Mouse (Mus musculus): ENCODE results near the gene Psmb4. TPM values are rescaled to one million over a fixed set of nuclear protein-coding genes. Genes with fewer than 3 reads are reported as not detected.
A peak's percentile ranks its signal among the peaks of the same experiment; 100 is the strongest.

The Psmb4 gene
- polyA plus RNA-seq, 1 experiment from 2014 or later, result 293 TPM

DNA sequence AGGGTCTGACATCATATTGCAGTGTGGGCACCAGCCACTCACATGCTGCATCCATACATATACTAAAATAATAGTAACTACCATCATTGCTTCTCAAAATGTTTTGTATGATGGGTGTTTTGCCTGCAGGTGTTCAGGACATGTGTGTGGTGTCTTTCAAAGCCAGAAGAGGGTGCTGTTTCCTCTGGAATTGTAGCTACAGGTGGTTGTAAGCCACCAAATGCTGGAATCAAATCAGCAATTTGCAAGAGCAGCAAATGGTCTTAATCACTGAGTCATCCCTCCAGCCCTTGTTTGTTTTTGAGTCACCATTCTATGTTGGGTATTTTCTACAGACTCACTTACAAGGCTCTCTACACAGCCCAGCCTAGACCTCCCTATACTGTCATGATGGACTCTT is 1.8 kb upstream of the Psmb4 start:
- no peak for ATAC-seq
- H3K27me3 ChIP-seq (replicated peaks), result no peaks in the 10 kb centered on the region

DNA sequence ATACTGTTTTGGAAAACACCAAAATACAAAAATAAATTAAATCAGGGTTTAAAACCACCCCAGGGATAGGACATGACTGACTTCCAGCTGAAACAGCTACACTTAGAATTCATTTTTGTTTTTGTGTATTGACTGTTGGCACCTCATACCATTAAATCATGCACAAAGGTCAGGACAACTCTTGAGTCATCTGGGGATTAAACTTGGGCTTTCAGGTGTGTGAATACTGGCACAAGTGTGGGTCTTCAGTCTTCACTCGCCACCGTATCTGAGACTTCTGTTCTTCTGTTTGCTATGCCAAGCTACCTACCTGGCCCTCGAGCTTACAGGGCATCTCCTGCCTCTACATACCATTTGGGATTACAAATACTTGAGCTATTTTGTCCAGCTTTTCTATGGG is 4.2 kb downstream of the Psmb4 start:
- no peak for ATAC-seq
- Histone ChIP-seq H3K4me3 (replicated peaks) (no peak overlapping the region), H3K4me1 (replicated peaks) (peaks cover 17% of the 10 kb centered on the region), H3K27me3 (replicated peaks) (no peaks in the 10 kb centered on the region), H3K9ac (no peak overlapping the region), H3K4me2 (replicated peaks) (no peak overlapping the region), H3K36me3 (peaks cover 36% of the 10 kb centered on the region), H3K27ac (no peak overlapping the region), H3K9me3 (no peaks in the 10 kb centered on the region)
- 84% methylated on average over 3 of the region's 3 CpGs for WGBS

More for the DNA sequence above, 1.8 kb upstream of the Psmb4 start:
- H3K4me3 ChIP-seq (replicated peaks), result no peak overlapping the region
- H3K9me3 ChIP-seq, result no peaks in the 10 kb centered on the region
- H3K27ac ChIP-seq, result no peak overlapping the region
- no peak overlapping the region for H3K4me2 ChIP-seq (replicated peaks)
- H3K9ac ChIP-seq, result no peak overlapping the region
- H3K36me3 ChIP-seq, result peaks cover 6% of the 10 kb centered on the region
- H3K4me1 ChIP-seq (replicated peaks), result peaks cover 17% of the 10 kb centered on the region

DNA sequence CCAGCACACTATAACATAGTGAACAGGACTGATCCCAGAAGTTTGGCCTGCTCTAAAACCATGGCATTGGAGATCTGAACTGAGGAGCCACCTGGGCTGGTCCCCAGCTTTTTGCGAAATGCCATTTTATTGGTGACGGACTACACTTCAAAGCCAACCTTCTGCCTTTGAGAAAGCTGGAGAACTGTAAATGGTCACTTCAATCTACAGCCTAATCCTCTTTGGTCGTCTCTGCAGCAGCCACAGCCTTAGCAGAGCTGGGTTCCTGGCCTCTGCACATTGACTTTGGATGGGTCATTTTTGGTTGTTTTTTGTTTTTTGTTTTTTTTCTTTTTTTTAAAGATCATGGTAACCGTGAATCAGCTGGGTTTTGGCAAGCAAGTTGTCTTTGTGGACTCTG is 4.9 kb downstream of the Psmb4 start:
- peaks cover 42% of the 10 kb centered on the region for H3K36me3 ChIP-seq
- no peak for ATAC-seq
- no peaks in the 10 kb centered on the region for H3K9me3 ChIP-seq
- no peaks in the 10 kb centered on the region for H3K27me3 ChIP-seq (replicated peaks)
- no peak overlapping the region for H3K4me2 ChIP-seq (replicated peaks)
- H3K9ac ChIP-seq, result no peak overlapping the region
- WGBS, result 66% methylated on average over 4 of the region's 4 CpGs
- no peak overlapping the region for H3K27ac ChIP-seq
- peaks cover 12% of the 10 kb centered on the region for H3K4me1 ChIP-seq (replicated peaks)
- no peak overlapping the region for H3K4me3 ChIP-seq (replicated peaks)

DNA sequence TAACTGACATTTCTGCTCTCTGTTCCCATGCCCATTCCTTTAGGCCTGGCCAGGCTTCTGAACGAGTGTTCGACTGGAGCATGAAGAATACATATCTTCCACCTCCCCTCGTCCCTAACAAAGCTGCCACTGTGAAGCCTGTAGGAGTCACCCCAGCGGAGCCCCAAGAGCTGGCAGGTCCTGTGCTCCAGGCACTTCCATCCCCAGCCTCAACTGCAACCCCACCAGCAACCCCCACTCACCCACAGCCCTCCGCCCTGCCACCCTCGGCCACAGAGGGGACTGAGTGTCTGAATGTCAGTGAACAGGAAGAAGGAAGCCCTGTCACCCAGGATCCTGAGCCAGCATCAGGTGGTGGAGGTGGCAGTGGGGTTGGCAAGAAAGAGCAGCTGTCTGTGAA is 8.1 kb downstream of the Psmb4 start:
- no peak overlapping the region for H3K27ac ChIP-seq
- H3K36me3 ChIP-seq, result peaks cover 59% of the 10 kb centered on the region
- no peak overlapping the region for H3K9ac ChIP-seq
- no peak overlapping the region for H3K4me3 ChIP-seq (replicated peaks)
- no peak for ATAC-seq
- 90% methylated on average over 6 of the region's 6 CpGs for WGBS
- no peaks in the 10 kb centered on the region for H3K27me3 ChIP-seq (replicated peaks)
- H3K4me2 ChIP-seq (replicated peaks), result no peak overlapping the region
- H3K9me3 ChIP-seq, result no peaks in the 10 kb centered on the region
- H3K4me1 ChIP-seq (replicated peaks), result no peaks in the 10 kb centered on the region

DNA sequence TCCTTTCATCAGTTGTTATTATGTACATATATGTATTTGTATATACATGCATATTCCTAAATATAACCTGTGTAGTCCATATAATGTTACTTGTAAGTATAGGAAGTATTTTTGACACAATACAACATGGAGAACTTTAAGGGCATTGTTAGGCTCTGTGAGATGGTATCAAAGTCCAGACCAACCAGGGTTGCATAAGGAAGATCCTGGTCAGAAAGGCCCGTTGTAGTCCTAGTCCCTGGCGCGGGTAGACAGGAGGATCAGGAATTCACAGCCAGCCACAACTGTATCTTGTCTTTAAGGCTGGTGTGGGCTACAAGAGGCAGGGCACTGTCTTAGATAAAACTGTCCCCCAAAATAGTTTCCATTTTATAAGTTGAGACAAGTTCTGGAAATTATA is 17.8 kb downstream of the Psmb4 start:
- H3K36me3 ChIP-seq, result peaks cover 24% of the 10 kb centered on the region
- 91% methylated on average over 3 of the region's 3 CpGs for WGBS

DNA sequence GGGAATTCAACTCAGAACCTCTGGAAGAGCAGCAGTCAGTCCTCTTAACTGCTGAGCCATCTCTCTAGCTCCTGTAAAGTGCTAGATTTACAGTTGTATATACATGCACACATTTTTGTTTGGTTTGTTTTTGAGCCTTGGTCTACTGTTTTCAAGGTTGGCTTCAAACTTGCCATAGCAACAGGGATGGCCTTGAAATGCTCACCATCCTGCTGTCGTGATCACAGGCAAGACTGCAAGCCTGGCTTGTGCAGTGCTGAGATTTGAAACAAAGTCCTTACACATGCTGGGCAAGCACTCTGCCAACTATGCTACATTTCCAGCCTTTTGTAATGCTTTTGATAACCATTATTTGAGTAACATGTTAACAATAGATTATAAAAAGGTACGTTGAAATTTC is 27.3 kb downstream of the Psmb4 start:
- Histone ChIP-seq H3K9me3 (no peaks in the 10 kb centered on the region), H3K4me1 (replicated peaks) (no peaks in the 10 kb centered on the region), H3K27me3 (replicated peaks) (no peaks in the 10 kb centered on the region), H3K27ac (no peak overlapping the region), H3K4me2 (replicated peaks) (no peak overlapping the region), H3K4me3 (replicated peaks) (no peak overlapping the region), H3K36me3 (peaks cover 27% of the 10 kb centered on the region), H3K9ac (no peak overlapping the region)
- 72% methylated on average over 2 of the region's 2 CpGs for WGBS
- ATAC-seq, result no peak

More for the DNA sequence above, 17.8 kb downstream of the Psmb4 start:
- H3K4me2 ChIP-seq (replicated peaks), result no peak overlapping the region
- H3K9ac ChIP-seq, result no peak overlapping the region
- ATAC-seq, result no peak
- H3K27me3 ChIP-seq (replicated peaks), result no peaks in the 10 kb centered on the region
- no peaks in the 10 kb centered on the region for H3K9me3 ChIP-seq
- no peaks in the 10 kb centered on the region for H3K4me1 ChIP-seq (replicated peaks)
- H3K27ac ChIP-seq, result no peak overlapping the region
- no peak overlapping the region for H3K4me3 ChIP-seq (replicated peaks)

DNA sequence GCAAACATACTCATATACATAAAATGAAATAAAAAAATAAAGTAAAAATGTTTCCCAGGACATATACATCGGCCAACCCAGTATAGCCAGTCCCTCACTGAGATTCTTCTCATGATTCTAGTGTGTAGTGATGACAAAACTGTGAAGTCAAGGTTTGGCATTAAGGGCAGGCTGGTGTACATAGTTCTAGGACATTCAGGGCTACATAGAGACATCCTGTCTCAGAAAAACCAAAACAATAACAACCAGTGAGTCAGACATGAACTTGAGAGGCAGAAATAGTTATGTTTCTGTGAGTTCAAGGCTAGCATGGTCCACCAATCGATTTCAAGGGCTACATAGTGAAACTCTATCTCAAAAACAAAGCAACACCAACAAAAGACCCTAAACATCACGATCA is 34.5 kb downstream of the Psmb4 start:
- H3K36me3 ChIP-seq, result peaks cover 15% of the 10 kb centered on the region; the same call in 1 of the 2 replicates

DNA sequence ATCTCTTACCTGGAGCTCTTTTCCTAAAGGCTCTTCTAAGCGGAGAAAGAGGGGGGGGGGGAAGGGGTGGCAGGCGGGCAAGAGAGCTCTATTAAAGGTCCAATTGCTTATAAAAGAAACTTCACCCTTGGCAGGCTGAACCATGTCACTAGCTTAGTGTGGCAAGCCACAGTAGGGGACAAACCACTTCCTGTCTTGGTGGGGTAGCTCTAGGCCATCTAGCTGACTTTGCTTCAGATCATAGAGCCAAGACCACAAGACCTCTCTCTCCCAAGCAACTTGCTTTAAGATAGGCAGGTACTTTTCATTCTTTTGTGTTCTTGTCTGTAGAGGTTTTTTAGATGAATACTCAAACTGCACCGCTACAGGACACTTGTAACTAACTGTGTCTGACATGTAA is 35.0 kb downstream of the Psmb4 start:
- no peak overlapping the region for H3K4me2 ChIP-seq (replicated peaks)
- H3K4me1 ChIP-seq (replicated peaks), result no peaks in the 10 kb centered on the region
- ATAC-seq, result no peak
- peaks cover 15% of the 10 kb centered on the region; the same call in 1 of the 2 replicates for H3K36me3 ChIP-seq
- H3K4me3 ChIP-seq (replicated peaks), result no peak overlapping the region
- no peaks in the 10 kb centered on the region for H3K9me3 ChIP-seq
- H3K9ac ChIP-seq, result no peak overlapping the region
- no peak overlapping the region for H3K27ac ChIP-seq
- no peaks in the 10 kb centered on the region for H3K27me3 ChIP-seq (replicated peaks)
- WGBS, result 70% methylated on average over 3 of the region's 3 CpGs

More for the DNA sequence above, 34.5 kb downstream of the Psmb4 start:
- Histone ChIP-seq H3K27me3 (replicated peaks) (no peaks in the 10 kb centered on the region), H3K4me1 (replicated peaks) (no peaks in the 10 kb centered on the region), H3K9ac (no peak overlapping the region), H3K9me3 (no peaks in the 10 kb centered on the region), H3K4me3 (replicated peaks) (no peak overlapping the region), H3K27ac (no peak overlapping the region), H3K4me2 (replicated peaks) (no peak overlapping the region)
- WGBS, result 87% methylated on average over 3 of the region's 3 CpGs
- ATAC-seq, result no peak

DNA sequence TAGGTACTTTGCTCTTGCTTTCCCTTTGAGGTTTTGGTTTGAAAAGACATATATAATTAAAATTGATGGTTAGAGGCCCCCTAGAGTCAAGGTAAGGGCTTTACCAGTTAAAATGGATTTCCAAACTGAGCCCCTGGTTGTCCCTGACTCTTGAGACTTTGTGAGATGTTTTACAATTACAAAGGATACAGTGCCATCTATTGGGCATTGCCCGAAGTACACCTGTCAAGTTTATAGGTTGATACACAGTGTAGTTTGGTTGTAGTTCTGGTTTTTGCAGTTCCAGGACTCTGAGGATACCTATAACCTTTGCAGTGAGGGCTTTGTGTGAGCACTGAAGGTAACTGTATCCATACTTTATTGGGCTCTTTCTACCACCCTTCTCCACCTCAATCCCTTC is 37.4 kb downstream of the Psmb4 start:
- Histone ChIP-seq H3K9ac (no peak overlapping the region), H3K4me1 (replicated peaks) (no peaks in the 10 kb centered on the region), H3K4me3 (replicated peaks) (no peak overlapping the region), H3K36me3 (0 out of 2 replicates have a peak, but pooled peaks cover 3% of the 10 kb centered on the region), H3K27me3 (replicated peaks) (no peaks in the 10 kb centered on the region), H3K4me2 (replicated peaks) (no peak overlapping the region), H3K9me3 (no peaks in the 10 kb centered on the region), H3K27ac (no peak overlapping the region)
- no peak for ATAC-seq
- 15% methylated on average over 1 of the region's 1 CpGs for WGBS

DNA sequence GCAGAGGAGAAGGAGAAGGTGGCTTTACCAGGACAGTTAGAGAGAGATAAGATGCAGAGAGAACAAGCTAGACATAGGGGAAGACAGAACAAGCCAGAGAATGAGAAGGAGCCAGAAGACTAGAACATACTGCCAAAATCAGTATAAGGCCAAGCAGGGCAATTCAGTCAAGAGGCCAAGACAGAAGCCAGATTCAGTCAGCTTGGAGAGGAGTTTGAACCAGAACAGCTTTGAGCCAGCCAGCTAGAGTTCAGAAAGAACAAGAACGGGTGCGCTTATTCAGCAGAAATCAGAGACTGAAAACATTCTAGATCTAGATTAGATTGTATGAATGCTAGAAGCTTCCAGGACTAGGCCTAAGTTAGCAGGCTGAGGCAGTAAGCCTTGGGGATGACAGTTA is 39.4 kb downstream of the Psmb4 start:
- Histone ChIP-seq H3K27me3 (replicated peaks) (no peaks in the 10 kb centered on the region), H3K36me3 (no peaks in the 10 kb centered on the region), H3K4me3 (replicated peaks) (no peak overlapping the region), H3K9me3 (no peaks in the 10 kb centered on the region), H3K4me1 (replicated peaks) (no peaks in the 10 kb centered on the region), H3K27ac (no peak overlapping the region), H3K4me2 (replicated peaks) (no peak overlapping the region), H3K9ac (no peak overlapping the region)
- WGBS, result 93% methylated on average over 2 of the region's 2 CpGs
- no peak for ATAC-seq

DNA sequence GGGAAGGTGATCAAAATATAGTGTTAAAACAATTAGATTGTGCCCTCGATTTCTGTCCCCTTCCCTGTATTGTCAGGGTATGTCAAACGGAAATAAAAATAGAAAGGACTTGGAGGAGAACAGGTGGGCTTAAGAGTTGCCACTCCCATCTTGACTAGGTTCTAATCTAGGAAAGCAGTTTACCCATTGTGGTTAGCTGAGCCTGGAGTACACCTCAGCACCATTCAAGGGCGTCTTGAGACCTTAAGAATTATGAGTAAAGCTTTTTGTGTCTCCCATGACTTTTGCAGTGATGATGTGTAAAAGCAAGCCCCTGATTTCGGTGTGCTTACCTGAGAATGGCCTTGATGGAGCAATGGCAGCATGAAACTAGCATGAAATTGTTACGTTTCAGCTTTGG is 47.7 kb downstream of the Psmb4 start:
- Histone ChIP-seq H3K27me3 (replicated peaks) (no peaks in the 10 kb centered on the region), H3K36me3 (no peaks in the 10 kb centered on the region), H3K4me3 (replicated peaks) (peak overlapping the region; percentile 68; the same call in 1 of the 2 replicates), H3K9me3 (no peaks in the 10 kb centered on the region), H3K4me1 (replicated peaks) (peaks cover 3% of the 10 kb centered on the region), H3K4me2 (replicated peaks) (peak overlapping the region; percentile 72), H3K9ac (no peak overlapping the region), H3K27ac (peak overlapping the region; percentile 96; the same call in 1 of the 2 replicates)
- WGBS, result 67% methylated on average over 5 of the region's 5 CpGs
- no peak for ATAC-seq

DNA sequence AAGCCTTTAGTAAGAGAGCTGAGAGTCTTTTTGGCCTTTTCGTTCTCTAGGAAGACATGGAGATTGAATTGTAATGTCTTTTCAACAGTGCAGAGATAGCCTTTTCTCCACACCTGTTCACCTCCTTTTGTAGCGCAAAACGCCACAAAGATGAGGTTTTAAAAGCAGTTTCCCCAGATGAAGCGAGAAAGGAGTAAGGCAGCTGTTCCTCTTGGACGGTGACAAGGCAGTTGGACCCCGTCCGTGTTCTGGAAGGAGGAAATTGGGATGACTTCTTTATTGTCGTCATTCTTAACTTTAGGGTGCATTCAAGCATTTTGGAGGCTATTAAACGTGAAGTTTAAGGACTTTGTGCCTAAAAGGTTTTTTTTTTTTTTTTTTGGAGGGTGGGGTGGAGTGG is 48.1 kb downstream of the Psmb4 start:
- H3K27ac ChIP-seq, result peak overlapping the region; percentile 96
- peak overlapping the region; percentile 68 for H3K4me3 ChIP-seq (replicated peaks)
- peak overlapping the region; percentile 71 for H3K9ac ChIP-seq
- no peaks in the 10 kb centered on the region for H3K9me3 ChIP-seq
- 9% methylated on average over 9 of the region's 9 CpGs for WGBS
- ATAC-seq, result no peak
- no peaks in the 10 kb centered on the region for H3K36me3 ChIP-seq
- peak overlapping the region; percentile 72 for H3K4me2 ChIP-seq (replicated peaks)
- H3K27me3 ChIP-seq (replicated peaks), result no peaks in the 10 kb centered on the region
- H3K4me1 ChIP-seq (replicated peaks), result peaks cover 3% of the 10 kb centered on the region

DNA sequence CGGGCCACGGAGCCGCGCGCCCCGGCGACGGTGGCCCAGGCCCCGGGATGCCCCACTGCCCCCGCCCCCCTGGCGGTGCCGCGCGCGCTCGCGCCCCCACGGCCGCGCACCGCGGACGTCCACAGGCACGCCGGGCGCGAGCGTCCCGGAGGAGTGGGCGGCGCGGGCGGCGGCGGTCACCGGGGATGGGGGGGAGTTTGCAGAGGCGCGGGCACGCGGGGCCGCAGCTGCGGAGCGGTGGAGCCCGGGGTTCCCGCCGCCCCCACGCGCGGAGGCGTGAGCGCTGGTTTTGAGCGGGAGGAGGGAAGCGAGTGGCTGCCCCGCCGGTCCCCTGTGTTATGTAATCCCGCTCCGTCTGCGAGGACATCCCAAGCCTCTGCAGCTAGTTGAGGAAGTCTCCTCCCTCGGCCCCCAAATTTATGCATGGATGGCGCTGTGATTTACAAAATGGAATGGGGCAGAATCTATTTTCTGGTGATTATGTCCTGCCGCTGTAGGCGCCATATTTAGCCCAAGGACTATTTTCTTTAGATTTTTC is 48.7 kb downstream of the Psmb4 start:
- H3K27me3 ChIP-seq (replicated peaks), result no peaks in the 10 kb centered on the region
- WGBS, result 0% methylated on average over 53 of the region's 62 CpGs
- H3K9ac ChIP-seq, result peak overlapping the region; percentile 71
- ATAC-seq, result peak; percentile 75
- H3K36me3 ChIP-seq, result no peaks in the 10 kb centered on the region
- H3K27ac ChIP-seq, result peak overlapping the region; percentile 96
- peak overlapping the region; percentile 72 for H3K4me2 ChIP-seq (replicated peaks)
- peaks cover 3% of the 10 kb centered on the region for H3K4me1 ChIP-seq (replicated peaks)
- H3K9me3 ChIP-seq, result no peaks in the 10 kb centered on the region
- peak overlapping the region; percentile 68 for H3K4me3 ChIP-seq (replicated peaks)
